Mouse (Mus musculus): ENCODE data around the gene Daam1. TPM values are rescaled to one million over a fixed set of nuclear protein-coding genes. Genes with fewer than 3 reads are reported as not detected.
A peak's percentile ranks its signal among the peaks of the same experiment; 100 is the strongest.

Daam1 gene
- polyA plus RNA-seq, 1 experiment from 2014 or later, result 10.0 TPM

GRCm38 (mm10) chr12:71902317-71902716, 71.4 kb downstream of the Daam1 start:
- no peak overlapping the region for H3K9ac ChIP-seq
- H3K9me3 ChIP-seq, result no peaks in the 10 kb centered on the region
- WGBS, result 95% methylated on average over 1 of the region's 1 CpGs
- ATAC-seq (ENCODE audit: insufficient read depth, low FRiP score, low read depth), result no peak
- H3K4me3 ChIP-seq (replicated peaks), result no peak overlapping the region
- no peaks in the 10 kb centered on the region for H3K27me3 ChIP-seq (replicated peaks)
- H3K36me3 ChIP-seq, result 0 out of 2 replicates have a peak, but pooled peaks cover 5% of the 10 kb centered on the region
- H3K4me2 ChIP-seq, result no peak overlapping the region
- H3K4me1 ChIP-seq, result no peaks in the 10 kb centered on the region; the same call in 1 of the 2 replicates
- H3K27ac ChIP-seq, result no peak overlapping the region

DNA sequence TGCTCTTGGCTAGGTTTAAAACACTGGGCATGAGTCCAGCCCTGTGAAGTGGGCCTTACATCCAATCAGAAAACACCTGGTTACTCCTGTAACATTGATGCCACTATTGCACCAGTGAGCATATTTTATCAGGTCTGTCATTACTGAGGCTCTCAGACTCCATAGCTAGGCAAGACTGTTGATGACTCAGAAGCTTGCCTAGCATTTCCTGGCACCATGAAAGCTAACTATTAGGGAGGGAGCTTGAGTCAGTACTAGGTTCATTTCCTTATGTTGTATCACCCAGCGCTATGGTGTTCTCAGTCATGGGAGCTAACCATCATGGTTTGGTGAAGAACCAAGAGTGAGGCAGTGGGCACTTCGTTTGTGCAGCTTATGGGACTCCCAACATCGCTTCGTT, 72.3 kb downstream of the Daam1 start:
- 93% methylated on average over 4 of the region's 4 CpGs for WGBS
- H3K27me3 ChIP-seq (replicated peaks), result no peaks in the 10 kb centered on the region
- no peaks in the 10 kb centered on the region for H3K9me3 ChIP-seq
- H3K4me1 ChIP-seq, result no peaks in the 10 kb centered on the region; the same call in 1 of the 2 replicates
- 0 out of 2 replicates have a peak, but pooled peaks cover 5% of the 10 kb centered on the region for H3K36me3 ChIP-seq
- no peak overlapping the region for H3K4me2 ChIP-seq
- ATAC-seq (ENCODE audit: insufficient read depth, low FRiP score, low read depth), result no peak
- H3K9ac ChIP-seq, result no peak overlapping the region
- no peak overlapping the region for H3K27ac ChIP-seq
- no peak overlapping the region for H3K4me3 ChIP-seq (replicated peaks)

GRCm38 (mm10) chr12:71904310-71904709, 73.4 kb downstream of the Daam1 start:
- H3K4me3 ChIP-seq (replicated peaks), result no peak overlapping the region
- no peak overlapping the region for H3K4me2 ChIP-seq
- no peak for ATAC-seq (ENCODE audit: insufficient read depth, low FRiP score, low read depth)
- H3K9me3 ChIP-seq, result no peaks in the 10 kb centered on the region
- H3K9ac ChIP-seq, result no peak overlapping the region
- H3K36me3 ChIP-seq, result 0 out of 2 replicates have a peak, but pooled peaks cover 5% of the 10 kb centered on the region
- WGBS, result 60% methylated on average over 4 of the region's 4 CpGs
- no peak overlapping the region for H3K27ac ChIP-seq
- no peaks in the 10 kb centered on the region for H3K27me3 ChIP-seq (replicated peaks)
- no peaks in the 10 kb centered on the region; the same call in 1 of the 2 replicates for H3K4me1 ChIP-seq

DNA sequence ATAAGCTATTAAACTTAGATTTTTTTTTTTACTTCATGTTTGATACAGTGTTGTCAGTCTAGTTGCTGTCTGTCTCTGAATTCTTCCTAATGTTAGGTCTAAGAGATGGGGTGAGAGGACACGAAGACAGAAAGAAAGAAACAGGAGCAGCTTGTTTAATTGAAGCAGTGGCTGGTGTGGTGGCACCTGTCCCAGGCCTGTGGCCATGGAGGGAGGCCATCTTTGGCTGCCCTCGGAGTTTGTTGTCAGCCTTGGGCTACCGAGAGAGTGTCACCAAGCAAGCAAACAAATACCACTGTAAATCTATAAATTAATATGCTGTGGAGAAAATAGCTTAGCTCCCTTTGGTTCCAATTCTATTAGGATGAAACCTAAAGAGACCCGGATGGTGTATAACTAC, 74.0 kb downstream of the Daam1 start:
- WGBS, result 79% methylated on average over 4 of the region's 4 CpGs
- Histone ChIP-seq H3K36me3 (0 out of 2 replicates have a peak, but pooled peaks cover 5% of the 10 kb centered on the region), H3K4me2 (no peak overlapping the region), H3K27me3 (replicated peaks) (no peaks in the 10 kb centered on the region), H3K4me3 (replicated peaks) (no peak overlapping the region), H3K9ac (no peak overlapping the region), H3K4me1 (no peaks in the 10 kb centered on the region; the same call in 1 of the 2 replicates), H3K9me3 (no peaks in the 10 kb centered on the region), H3K27ac (no peak overlapping the region)
- ATAC-seq (ENCODE audit: insufficient read depth, low FRiP score, low read depth), result no peak

- H3K9me3 ChIP-seq, result no peaks in the 10 kb centered on the region
- H3K4me1 ChIP-seq, result no peaks in the 10 kb centered on the region; the same call in 1 of the 2 replicates
- H3K36me3 ChIP-seq, result 0 out of 2 replicates have a peak, but pooled peaks cover 5% of the 10 kb centered on the region
- ATAC-seq (ENCODE audit: insufficient read depth, low FRiP score, low read depth), result no peak
- H3K4me3 ChIP-seq (replicated peaks), result no peak overlapping the region
- no peak overlapping the region for H3K4me2 ChIP-seq
- H3K27me3 ChIP-seq (replicated peaks), result no peaks in the 10 kb centered on the region
- no peak overlapping the region for H3K9ac ChIP-seq
- H3K27ac ChIP-seq, result peak overlapping the region; percentile 64
- 64% methylated on average over 13 of the region's 13 CpGs for WGBS
Measured at GRCm38 (mm10) chr12:71905640-71906320, 74.9 kb downstream of the Daam1 start.

DNA sequence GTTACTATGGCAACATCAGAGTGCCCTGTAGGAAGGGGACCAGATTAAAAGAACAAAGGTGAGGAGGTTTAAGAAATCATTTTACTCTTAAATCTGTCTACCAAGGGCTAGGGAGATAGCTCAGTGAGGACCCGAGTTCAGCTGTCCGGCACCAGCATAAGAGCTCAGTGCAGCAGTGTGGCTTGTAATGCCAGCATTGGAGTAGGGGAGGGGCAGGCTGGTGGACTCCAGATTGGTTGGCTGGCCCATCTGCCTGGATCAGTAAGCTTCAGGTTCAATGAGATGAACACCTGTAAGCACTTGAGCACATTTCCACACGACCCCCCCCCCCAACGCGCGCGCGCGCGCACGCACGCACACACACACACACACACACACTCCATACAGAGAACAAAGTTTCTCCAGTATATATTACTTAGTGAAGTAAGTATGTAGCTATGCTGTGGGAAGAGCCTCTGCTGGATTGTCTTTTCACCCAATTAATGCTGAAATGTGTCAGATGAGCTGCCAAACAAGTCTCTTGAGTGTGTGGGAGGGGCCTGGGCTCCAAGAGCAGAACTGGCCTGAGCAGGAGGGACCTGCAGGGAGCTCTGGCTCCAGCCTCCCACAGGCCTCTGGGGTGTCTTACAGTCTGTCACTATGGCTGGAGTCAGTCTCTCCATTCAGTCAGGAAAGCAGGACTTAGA, 75.8 kb downstream of the Daam1 start:
- Histone ChIP-seq H3K4me2 (no peak overlapping the region), H3K4me1 (no peaks in the 10 kb centered on the region; the same call in 1 of the 2 replicates), H3K36me3 (0 out of 2 replicates have a peak, but pooled peaks cover 4% of the 10 kb centered on the region), H3K27ac (peak overlapping the region; percentile 64; the same call in 1 of the 2 replicates), H3K4me3 (replicated peaks) (no peak overlapping the region), H3K9me3 (no peaks in the 10 kb centered on the region), H3K9ac (no peak overlapping the region), H3K27me3 (replicated peaks) (no peaks in the 10 kb centered on the region)
- ATAC-seq (ENCODE audit: insufficient read depth, low FRiP score, low read depth), result 0 out of 2 replicates have a peak, but pooled peaks have one; percentile 24
- 87% methylated on average over 12 of the region's 12 CpGs for WGBS

DNA sequence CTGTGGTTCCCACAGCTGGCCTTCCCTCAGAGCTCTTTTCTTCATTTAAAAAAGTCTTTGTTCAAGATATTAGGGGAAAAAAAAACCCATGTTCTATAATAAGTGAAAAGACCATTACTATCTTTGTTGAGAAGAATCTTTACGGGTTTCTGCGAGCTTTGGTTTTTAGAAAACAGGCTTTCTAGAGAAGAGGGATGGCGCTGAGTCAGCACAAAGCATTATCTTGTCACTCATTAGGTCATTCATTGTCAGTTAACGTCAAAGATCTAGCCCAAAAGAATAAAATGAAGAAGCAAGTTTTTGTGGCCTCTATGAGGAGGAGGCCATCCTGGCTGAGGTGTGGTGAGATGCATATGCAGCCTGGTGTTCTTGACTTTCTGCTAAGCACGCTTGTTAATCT, 78.1 kb downstream of the Daam1 start:
- Histone ChIP-seq H3K4me3 (replicated peaks) (no peak overlapping the region), H3K36me3 (no peaks in the 10 kb centered on the region), H3K4me2 (no peak overlapping the region), H3K4me1 (peaks cover 2% of the 10 kb centered on the region; the same call in 1 of the 2 replicates), H3K27me3 (replicated peaks) (no peaks in the 10 kb centered on the region), H3K27ac (no peak overlapping the region), H3K9ac (no peak overlapping the region), H3K9me3 (no peaks in the 10 kb centered on the region)
- WGBS, result 90% methylated on average over 5 of the region's 5 CpGs
- no peak for ATAC-seq (ENCODE audit: insufficient read depth, low FRiP score, low read depth)

- 63% methylated on average over 7 of the region's 7 CpGs for WGBS
- Histone ChIP-seq H3K36me3 (no peaks in the 10 kb centered on the region), H3K4me3 (replicated peaks) (no peak overlapping the region)
Measured at GRCm38 (mm10) chr12:71910246-71910645, 79.4 kb downstream of the Daam1 start.

GRCm38 (mm10) chr12:71912262-71912661, 81.4 kb downstream of the Daam1 start:
- WGBS, result 81% methylated on average over 1 of the region's 1 CpGs
- H3K4me1 ChIP-seq, result 0 out of 2 replicates have a peak, but pooled peaks cover 2% of the 10 kb centered on the region
- peaks cover 6% of the 10 kb centered on the region; the same call in 1 of the 2 replicates for H3K36me3 ChIP-seq
- H3K4me2 ChIP-seq, result no peak overlapping the region
- no peak overlapping the region for H3K9ac ChIP-seq
- no peaks in the 10 kb centered on the region for H3K9me3 ChIP-seq
- no peak overlapping the region for H3K27ac ChIP-seq
- no peak overlapping the region for H3K4me3 ChIP-seq (replicated peaks)
- no peak for ATAC-seq (ENCODE audit: insufficient read depth, low FRiP score, low read depth)
- no peaks in the 10 kb centered on the region for H3K27me3 ChIP-seq (replicated peaks)

More at GRCm38 (mm10) chr12:71910246-71910645, 79.4 kb downstream of the Daam1 start:
- no peak for ATAC-seq (ENCODE audit: insufficient read depth, low FRiP score, low read depth)
- Histone ChIP-seq H3K4me1 (peaks cover 2% of the 10 kb centered on the region; the same call in 1 of the 2 replicates), H3K4me2 (no peak overlapping the region), H3K27ac (no peak overlapping the region), H3K9ac (no peak overlapping the region), H3K27me3 (replicated peaks) (no peaks in the 10 kb centered on the region), H3K9me3 (no peaks in the 10 kb centered on the region)

- Histone ChIP-seq H3K36me3 (peaks cover 6% of the 10 kb centered on the region; the same call in 1 of the 2 replicates), H3K4me3 (replicated peaks) (no peak overlapping the region), H3K9me3 (no peaks in the 10 kb centered on the region), H3K4me2 (no peak overlapping the region), H3K9ac (no peak overlapping the region), H3K27me3 (replicated peaks) (no peaks in the 10 kb centered on the region), H3K4me1 (0 out of 2 replicates have a peak, but pooled peaks cover 5% of the 10 kb centered on the region), H3K27ac (no peak overlapping the region; the same call in 1 of the 2 replicates)
- no peak for ATAC-seq (ENCODE audit: insufficient read depth, low FRiP score, low read depth)
- 53% methylated on average over 4 of the region's 4 CpGs for WGBS
Measured at GRCm38 (mm10) chr12:71919156-71919555, 88.3 kb downstream of the Daam1 start.

GRCm38 (mm10) chr12:71919962-71920361, 89.1 kb downstream of the Daam1 start:
- H3K36me3 ChIP-seq, result peaks cover 6% of the 10 kb centered on the region; the same call in 1 of the 2 replicates
- no peak overlapping the region for H3K4me3 ChIP-seq (replicated peaks)
- no peak overlapping the region for H3K4me2 ChIP-seq
- 0 out of 2 replicates have a peak, but pooled peaks cover 5% of the 10 kb centered on the region for H3K4me1 ChIP-seq
- no peaks in the 10 kb centered on the region for H3K27me3 ChIP-seq (replicated peaks)
- no peaks in the 10 kb centered on the region for H3K9me3 ChIP-seq
- no peak for ATAC-seq (ENCODE audit: insufficient read depth, low FRiP score, low read depth)
- H3K9ac ChIP-seq, result no peak overlapping the region
- WGBS, result 68% methylated on average over 3 of the region's 3 CpGs
- H3K27ac ChIP-seq, result no peak overlapping the region

All from stomach, embryonic 15.5 days (tissue).